ENCODE assay signal across 8 mouse cellular contexts in genomic region chr3:92998691-92999090, GRCm38 (mm10). TPM values are rescaled to one million over a fixed set of nuclear protein-coding genes. Genes with fewer than 3 reads are reported as not detected.
A peak's percentile ranks its signal among the peaks of the same experiment; 100 is the strongest.
DNase-seq lines count a peak whose midpoint lies in the region; TF ChIP-seq lines count a peak whose summit lies in the region.

No protein-coding gene starts in this region.

- no peak overlapping the region for H3K27ac ChIP-seq in bone marrow macrophage, adult 2 months (ENCODE audit: insufficient read depth, low read depth, low read length)
- H3K27ac ChIP-seq in embryonic fibroblast, embryonic 13.5 days (ENCODE audit: insufficient read depth, low read length), result no peak overlapping the region

- peak; percentile 10 for DNase-seq in A20 (ENCODE audit: low read depth, low spot score)
- DNase-seq in heart, postnatal 25 days (ENCODE audit: low spot score), result peak; percentile 2
- DNase-seq in large intestine, adult 2 months (ENCODE audit: low read depth, low spot score), result peak; percentile 21
- peak; percentile 39 to 53 for DNase-seq in lung, adult 18-20 months
- peak; percentile 57 for DNase-seq in ovary, postnatal 14 days (ENCODE audit: low spot score)
- peak; percentile 76 for DNase-seq in urinary bladder, postnatal 14 days (ENCODE audit: low spot score)

- intact Hi-C loops in heart, postnatal 25 days (cut with DNase I), result no loop called here

- no peaks in the 10 kb centered on the region for H3K4me1 ChIP-seq in bone marrow macrophage, adult 2 months (ENCODE audit: control insufficient read depth, insufficient read depth, low read length)
- no peaks in the 10 kb centered on the region for H3K4me1 ChIP-seq in embryonic fibroblast, embryonic 13.5 days (ENCODE audit: control insufficient read depth, insufficient read depth, low read length)

- H3K4me3 ChIP-seq in bone marrow macrophage, adult 2 months (ENCODE audit: insufficient read depth, low read length), result no peak overlapping the region
- H3K4me3 ChIP-seq in embryonic fibroblast, embryonic 13.5 days (ENCODE audit: insufficient read depth, low read length), result no peak overlapping the region

- 3% methylated on average over 7 of the region's 7 CpGs for WGBS in large intestine, adult 2 months

- TF ChIP-seq CTCF in bone marrow macrophage, adult 2 months (IDR thresholded peaks at IDR 0.05; ENCODE audit: low read depth, low read length), result peak; percentile 76
- peak; percentile 78 for TF ChIP-seq CTCF in embryonic fibroblast, embryonic 13.5 days (IDR thresholded peaks at IDR 0.05; ENCODE audit: borderline replicate concordance, insufficient read depth, low read length)

- no peak for TF ChIP-seq POLR2A in bone marrow macrophage, adult 2 months (IDR thresholded peaks at IDR 0.05; ENCODE audit: borderline replicate concordance, low read depth, low read length)
- no peak for TF ChIP-seq POLR2A in embryonic fibroblast, embryonic 13.5 days (IDR thresholded peaks at IDR 0.05; ENCODE audit: low read depth, low read length)

RNA-seq across cellular contexts. Expression of gene Lce3f, which starts 6.7 kb away (rescaled TPM):
- polyA plus RNA-seq in bone marrow macrophage, adult 2 months (2012; ENCODE audit: insufficient read depth, insufficient read length, missing spikeins), result not detected in 2 replicates
- not detected in 2 replicates for polyA plus RNA-seq in embryonic fibroblast, embryonic 13.5 days (2011; ENCODE audit: insufficient read length, low read depth, missing spikeins)
- total RNA-seq in heart, postnatal 25 days (2021), result not detected
- not detected in 2 replicates for polyA plus RNA-seq in large intestine, adult 2 months (2012; rRNA removed)

RNA-seq across cellular contexts. Expression of gene Crct1, which starts 16.8 kb away (rescaled TPM):
- not detected in 2 replicates for polyA plus RNA-seq in bone marrow macrophage, adult 2 months (2012; ENCODE audit: insufficient read depth, insufficient read length, missing spikeins)
- 0.74 and 1.4 TPM in 2 replicates for polyA plus RNA-seq in embryonic fibroblast, embryonic 13.5 days (2011; ENCODE audit: insufficient read length, low read depth, missing spikeins)
- total RNA-seq in heart, postnatal 25 days (2021), result not detected
- 0.18 and 0.21 TPM in 2 replicates for polyA plus RNA-seq in large intestine, adult 2 months (2012; rRNA removed)

RNA-seq across cellular contexts. Expression of gene Lce1m, which starts 20.2 kb away (rescaled TPM):
- not detected in 2 replicates for polyA plus RNA-seq in bone marrow macrophage, adult 2 months (2012; ENCODE audit: insufficient read depth, insufficient read length, missing spikeins)
- polyA plus RNA-seq in embryonic fibroblast, embryonic 13.5 days (2011; ENCODE audit: insufficient read length, low read depth, missing spikeins), result not detected in 2 replicates
- not detected for total RNA-seq in heart, postnatal 25 days (2021)
- not detected in 2 replicates for polyA plus RNA-seq in large intestine, adult 2 months (2012; rRNA removed)

RNA-seq across cellular contexts. Expression of gene Lce3e, which starts 31.8 kb away (rescaled TPM):
- not detected in 2 replicates for polyA plus RNA-seq in bone marrow macrophage, adult 2 months (2012; ENCODE audit: insufficient read depth, insufficient read length, missing spikeins)
- not detected in 2 replicates for polyA plus RNA-seq in embryonic fibroblast, embryonic 13.5 days (2011; ENCODE audit: insufficient read length, low read depth, missing spikeins)
- not detected for total RNA-seq in heart, postnatal 25 days (2021)
- polyA plus RNA-seq in large intestine, adult 2 months (2012; rRNA removed), result not detected in 2 replicates

RNA-seq across cellular contexts. Expression of gene Lce3d, which starts 41.5 kb away (rescaled TPM):
- not detected in 2 replicates for polyA plus RNA-seq in bone marrow macrophage, adult 2 months (2012; ENCODE audit: insufficient read depth, insufficient read length, missing spikeins)
- polyA plus RNA-seq in embryonic fibroblast, embryonic 13.5 days (2011; ENCODE audit: insufficient read length, low read depth, missing spikeins), result not detected in 2 replicates
- not detected for total RNA-seq in heart, postnatal 25 days (2021)
- polyA plus RNA-seq in large intestine, adult 2 months (2012; rRNA removed), result not detected in 2 replicates

Comparison
In these comparisons a context has a peak if more than half of its experiments do, and no peak if none do; other contexts are left out.
1. DNase-seq: peak in every context shown above with its lines; median percentile 76 in urinary bladder, postnatal 14 days; 57 in ovary, postnatal 14 days; 46 in lung, adult 18-20 months; 21 in large intestine, adult 2 months; 10 in A20; 2 in heart, postnatal 25 days.